Mouse (Mus musculus): Measurements from ENCODE around the gene Ren1.

GRCm38 (mm10) chr1:133408880-133409516 lies 58.7 kb downstream of the Ren1 start:
- TF ChIP-seq POLR2A (IDR thresholded peaks at IDR 0.05; ENCODE audit: control insufficient read depth, low read depth, low read length) = no peak
- TF ChIP-seq CTCF (IDR thresholded peaks at IDR 0.05; ENCODE audit: control insufficient read depth, insufficient read depth, insufficient replicate concordance, low read depth, low read length) = no peak
